9 mouse cellular contexts compared by ENCODE assay signal in genomic region chr6:85391803-85392202, GRCm38 (mm10). TPM values are rescaled to one million over a fixed set of nuclear protein-coding genes. Genes with fewer than 3 reads are reported as not detected.
DNase-seq lines count a peak whose midpoint lies in the region; ATAC-seq and TF ChIP-seq lines count a peak whose summit lies in the region.
"Had no signal": no experiment of that assay in that cellular context is flagged by ENCODE, and none has a peak within 500 bp of the region (broad histone marks: within the 10 kb centered on the region; RNA-seq: fewer than 3 reads in every experiment).

No protein-coding gene starts in this region.

- no peaks in the 10 kb centered on the region for H3K36me3 ChIP-seq in intestine, embryonic 16.5 days (ENCODE audit: control insufficient read depth, insufficient read depth, low read length)

- DNase-seq in adrenal gland, adult 18-20 months (ENCODE audit: low spot score in 2 of 2), result peak; percentile 71 to 74
- DNase-seq in adrenal gland, postnatal 4 days (ENCODE audit: low spot score in 2 of 2), result no peak
- DNase-seq in ovary, postnatal 14 days (ENCODE audit: low spot score), result peak; percentile 65
- DNase-seq in ovary, adult 18-20 months (ENCODE audit: low spot score), result no peak
- peak; percentile 52 to 54 for DNase-seq in lung, adult 18-20 months
- peak; percentile 49 to 80 for DNase-seq in spleen, postnatal 10 days (ENCODE audit: low spot score in 2 of 2)

- no peaks in the 10 kb centered on the region for H3K4me1 ChIP-seq in cortical plate, adult 2 months (ENCODE audit: control insufficient read depth, insufficient read depth, low read length)
- 0 out of 2 replicates have a peak, but pooled peaks cover 2% of the 10 kb centered on the region for H3K4me1 ChIP-seq in intestine, embryonic 16.5 days (ENCODE audit: control insufficient read depth, insufficient read depth, low read length)

- ATAC-seq in intestine, embryonic 16.5 days, result peak; percentile 28; the same call in 1 of the 2 replicates

- no peak overlapping the region for H3K4me2 ChIP-seq in intestine, embryonic 16.5 days (ENCODE audit: low read depth, low read length)

- WGBS in intestine, embryonic 16.5 days, result 19% methylated on average over 6 of the region's 7 CpGs

- H3K27me3 ChIP-seq in intestine, embryonic 16.5 days (replicated peaks; ENCODE audit: control insufficient read depth, insufficient read depth, low read length), result no peaks in the 10 kb centered on the region

- no peak overlapping the region for H3K27ac ChIP-seq in cortical plate, adult 2 months (ENCODE audit: insufficient read depth, low read length)
- H3K27ac ChIP-seq in intestine, embryonic 16.5 days (ENCODE audit: low read length), result no peak overlapping the region

- no peaks in the 10 kb centered on the region for H3K9me3 ChIP-seq in intestine, embryonic 16.5 days (ENCODE audit: control insufficient read depth, low read length)

- H3K4me3 ChIP-seq in cortical plate, adult 2 months (ENCODE audit: insufficient read depth, low read length), result no peak overlapping the region
- no peak overlapping the region for H3K4me3 ChIP-seq in intestine, embryonic 16.5 days (ENCODE audit: low read length)

- H3K9ac ChIP-seq in intestine, embryonic 16.5 days (ENCODE audit: low read depth, low read length), result no peak overlapping the region

- no peak for TF ChIP-seq POLR2A in cortical plate, adult 2 months (IDR thresholded peaks at IDR 0.05; ENCODE audit: extremely low read depth, insufficient read depth, low read length)

- peak; percentile 81 for TF ChIP-seq CTCF in cortical plate, adult 2 months (IDR thresholded peaks at IDR 0.05; ENCODE audit: extremely low read depth, insufficient read depth, low read length)

RNA-seq across cellular contexts. Expression of gene Rab11fip5, which starts 17.4 kb away (rescaled TPM):
- total RNA-seq in adrenal gland, adult 18-20 months (2021), result 10 to 100 TPM; 26.1 to 29.2 TPM
- 10 to 100 TPM; 39.4 to 41.1 TPM for total RNA-seq in adrenal gland, postnatal 4 days (2021)
- polyA plus RNA-seq in cortical plate, adult 2 months (2012; rRNA removed), result 46.6 and 48.5 TPM in 2 replicates
- 15.6 and 20.9 TPM in 2 replicates for polyA plus RNA-seq in intestine, embryonic 16.5 days (2015; fragmentation: Nextera tagmentation; extraction: Ambion mirVana)

RNA-seq across cellular contexts. Expression of gene Noto, which starts 31.9 kb away (rescaled TPM):
- total RNA-seq in adrenal gland, adult 18-20 months (2021), result not detected
- total RNA-seq in adrenal gland, postnatal 4 days (2021), result not detected
- not detected in 2 replicates for polyA plus RNA-seq in cortical plate, adult 2 months (2012; rRNA removed)
- not detected in 2 replicates for polyA plus RNA-seq in intestine, embryonic 16.5 days (2015; fragmentation: Nextera tagmentation; extraction: Ambion mirVana)
- polyA plus RNA-seq: large intestine, adult 2 months had no signal

RNA-seq across cellular contexts. Expression of gene Smyd5, which starts 40.0 kb away (rescaled TPM):
- 10 to 100 TPM; 39.8 to 43.2 TPM for total RNA-seq in adrenal gland, adult 18-20 months (2021)
- 10 to 100 TPM; 39.3 to 43.5 TPM for total RNA-seq in adrenal gland, postnatal 4 days (2021)
- 66.9 and 79.9 TPM in 2 replicates for polyA plus RNA-seq in cortical plate, adult 2 months (2012; rRNA removed)
- 45.8 and 52.5 TPM in 2 replicates for polyA plus RNA-seq in intestine, embryonic 16.5 days (2015; fragmentation: Nextera tagmentation; extraction: Ambion mirVana)

RNA-seq across cellular contexts. Expression of gene Sfxn5, which starts 58.6 kb away (rescaled TPM):
- 10 to 100 TPM; 20.0 to 35.9 TPM for total RNA-seq in adrenal gland, adult 18-20 months (2021)
- total RNA-seq in adrenal gland, postnatal 4 days (2021), result 10 to 100 TPM; 11.8 to 12.7 TPM
- polyA plus RNA-seq in cortical plate, adult 2 months (2012; rRNA removed), result 163 and 164 TPM in 2 replicates
- polyA plus RNA-seq in intestine, embryonic 16.5 days (2015; fragmentation: Nextera tagmentation; extraction: Ambion mirVana), result 5.3 and 7.2 TPM in 2 replicates

RNA-seq across cellular contexts. Expression of gene Cct7, which starts 59.5 kb away (rescaled TPM):
- 100 to 1,000 TPM; 282 to 319 TPM for total RNA-seq in adrenal gland, adult 18-20 months (2021)
- total RNA-seq in adrenal gland, postnatal 4 days (2021), result 100 to 1,000 TPM; 238 to 245 TPM
- 181 and 187 TPM in 2 replicates for polyA plus RNA-seq in cortical plate, adult 2 months (2012; rRNA removed)
- 417 and 458 TPM in 2 replicates for polyA plus RNA-seq in intestine, embryonic 16.5 days (2015; fragmentation: Nextera tagmentation; extraction: Ambion mirVana)

Comparison
In these comparisons a context has a peak if more than half of its experiments do, and no peak if none do; other contexts are left out.
1. DNase-seq: peak in adrenal gland, adult 18-20 months (2 of 2), ovary, postnatal 14 days (single experiment), lung, adult 18-20 months (2 of 2) and spleen, postnatal 10 days (2 of 2); none in adrenal gland, postnatal 4 days (0 of 2) and ovary, adult 18-20 months (single experiment).